Mouse (Mus musculus): ENCODE data around the gene Cntn1.

Gene Cntn1

GRCm38 (mm10) chr15:92134254-92134653 lies 83.3 kb downstream of the Cntn1 start:
- in situ Hi-C loops (cut with MboI; ENCODE audit: unreplicated experiment in 2 of 2), result no loop called here

DNA sequence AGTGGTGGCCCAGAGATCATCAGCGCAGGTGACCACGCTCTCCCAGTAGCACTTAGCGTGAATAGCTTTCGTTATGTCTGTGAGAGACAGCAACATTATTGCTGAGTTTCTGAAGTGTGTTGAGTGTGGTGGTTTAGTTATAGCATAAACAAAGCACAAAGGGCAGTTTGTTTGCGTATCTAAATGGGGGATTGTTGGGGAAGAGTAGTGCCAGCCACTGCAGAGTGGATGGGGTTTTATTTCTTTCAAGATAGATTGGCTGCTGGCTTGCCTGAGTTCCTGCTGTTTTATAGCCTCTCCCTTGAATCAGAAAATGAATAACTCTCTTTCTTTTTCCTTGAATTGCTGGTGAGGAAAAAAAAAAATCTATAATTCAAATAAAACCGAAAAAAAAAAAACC lies 86.1 kb downstream of the Cntn1 start:
- in situ Hi-C loops (cut with MboI; ENCODE audit: unreplicated experiment in 2 of 2), result no loop called here

DNA sequence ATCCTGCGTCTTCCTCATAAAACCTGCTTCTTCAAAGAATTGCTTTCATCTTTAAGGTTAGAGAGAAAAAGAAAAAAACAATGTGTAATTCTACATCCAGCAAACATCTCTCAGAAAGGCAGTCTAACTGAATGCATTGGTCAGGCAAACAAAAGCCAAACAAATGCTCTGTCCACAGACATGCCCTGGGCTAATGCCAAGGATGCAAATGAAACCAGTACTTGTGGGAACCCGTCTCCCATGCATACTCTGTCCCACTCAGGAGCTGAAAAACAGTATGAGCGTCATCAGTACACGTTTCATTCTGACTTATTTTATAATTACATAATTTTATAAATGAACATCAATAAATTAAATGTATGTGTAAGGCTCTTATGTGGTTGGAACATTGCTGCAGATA lies 91.0 kb downstream of the Cntn1 start:
- in situ Hi-C loops (cut with MboI; ENCODE audit: unreplicated experiment in 2 of 2), result no loop called here

- in situ Hi-C loops (cut with MboI; ENCODE audit: unreplicated experiment in 2 of 2), result no loop called here
Observed at GRCm38 (mm10) chr15:92154921-92155320, 104.0 kb downstream of the Cntn1 start.

- in situ Hi-C loops (cut with MboI; ENCODE audit: unreplicated experiment in 2 of 2), result no loop called here
Observed at GRCm38 (mm10) chr15:92160855-92161162, 109.8 kb downstream of the Cntn1 start.

GRCm38 (mm10) chr15:92161163-92162025 lies 110.4 kb downstream of the Cntn1 start:
- in situ Hi-C loops (cut with MboI; ENCODE audit: unreplicated experiment in 2 of 2), result no loop called here

GRCm38 (mm10) chr15:92162835-92163234 lies 111.9 kb downstream of the Cntn1 start:
- in situ Hi-C loops (cut with MboI; ENCODE audit: unreplicated experiment in 2 of 2), result no loop called here

DNA sequence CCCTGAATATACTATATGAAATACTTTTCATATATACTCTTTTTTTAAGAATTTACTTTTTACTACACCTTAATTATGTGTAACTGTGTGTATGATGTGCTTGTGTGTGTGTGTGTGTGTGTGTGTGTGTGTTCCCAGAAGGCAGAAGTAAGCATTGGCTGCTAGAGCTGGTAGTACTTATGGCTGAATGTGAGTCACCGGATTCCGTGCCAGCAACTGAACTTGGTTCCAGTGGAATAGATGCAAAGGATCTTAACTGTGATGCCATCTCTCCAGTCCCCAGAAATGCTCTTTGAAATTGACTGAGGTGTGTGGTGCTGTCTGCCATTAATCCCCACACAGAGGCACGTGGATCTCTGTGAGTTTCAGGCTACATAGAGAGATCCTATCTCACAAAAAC lies 113.2 kb downstream of the Cntn1 start:
- in situ Hi-C loops (cut with MboI; ENCODE audit: unreplicated experiment in 2 of 2), result no loop called here

GRCm38 (mm10) chr15:92166266-92166665 lies 115.3 kb downstream of the Cntn1 start:
- in situ Hi-C loops (cut with MboI; ENCODE audit: unreplicated experiment in 2 of 2), result no loop called here

DNA sequence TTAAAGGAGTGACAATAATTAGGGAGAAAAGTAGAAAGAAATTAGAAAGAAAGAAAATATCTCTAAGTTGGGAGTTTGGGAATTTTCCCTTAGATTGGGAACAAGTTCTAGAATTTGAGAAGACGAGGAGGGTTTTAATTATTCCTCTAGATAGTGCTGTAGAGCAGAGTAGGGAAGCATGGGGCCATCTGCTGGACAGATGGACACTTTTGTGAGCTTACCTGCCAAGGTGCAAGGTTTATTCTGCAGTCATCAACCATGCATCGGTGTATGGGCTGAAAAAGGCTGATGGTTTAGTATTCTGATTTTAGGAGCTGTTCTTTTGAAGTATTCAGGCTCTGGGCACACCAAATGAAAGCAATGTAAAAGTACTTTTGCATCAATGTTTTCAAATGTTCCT lies 124.8 kb downstream of the Cntn1 start:
- in situ Hi-C loops (cut with MboI; ENCODE audit: unreplicated experiment in 2 of 2), result no loop called here

GRCm38 (mm10) chr15:92177413-92177812 lies 126.4 kb downstream of the Cntn1 start:
- in situ Hi-C loops (cut with MboI; ENCODE audit: unreplicated experiment in 2 of 2), result no loop called here

- in situ Hi-C loops (cut with MboI; ENCODE audit: unreplicated experiment in 2 of 2), result no loop called here
Observed at GRCm38 (mm10) chr15:92185484-92185883, 134.5 kb downstream of the Cntn1 start.

- in situ Hi-C loops (cut with MboI; ENCODE audit: unreplicated experiment in 2 of 2), result no loop called here
Observed at GRCm38 (mm10) chr15:92190000-92190399, 139.0 kb downstream of the Cntn1 start.

- in situ Hi-C loops (cut with MboI; ENCODE audit: unreplicated experiment in 2 of 2), result no loop called here
Observed at GRCm38 (mm10) chr15:92200326-92200985, 149.5 kb downstream of the Cntn1 start.

GRCm38 (mm10) chr15:92206695-92207094 lies 155.7 kb downstream of the Cntn1 start:
- in situ Hi-C loops (cut with MboI; ENCODE audit: unreplicated experiment in 2 of 2), result no loop called here

GRCm38 (mm10) chr15:92209778-92210177 lies 158.8 kb downstream of the Cntn1 start:
- in situ Hi-C loops (cut with MboI; ENCODE audit: unreplicated experiment in 2 of 2), result no loop called here

GRCm38 (mm10) chr15:92210486-92211235 lies 159.7 kb downstream of the Cntn1 start:
- in situ Hi-C loops (cut with MboI; ENCODE audit: unreplicated experiment in 2 of 2), result no loop called here

DNA sequence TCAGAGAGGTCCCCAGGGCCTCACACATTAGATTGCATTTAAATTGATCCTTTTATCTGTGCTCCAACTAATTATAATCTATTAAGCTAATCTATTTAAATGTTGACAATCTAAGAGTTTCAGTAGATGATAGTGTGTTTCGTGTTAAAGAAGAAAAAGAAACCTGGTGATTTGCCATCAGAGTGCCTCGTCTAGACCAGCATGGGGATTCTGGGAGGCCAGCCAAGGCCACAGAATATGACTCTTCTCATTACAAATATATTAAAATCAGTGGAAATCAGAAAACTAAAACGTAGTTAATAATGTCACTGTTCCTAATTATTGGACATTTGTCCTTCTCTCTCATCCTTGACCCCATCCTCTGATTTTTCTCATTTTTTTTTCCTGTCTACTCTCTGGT lies 164.9 kb downstream of the Cntn1 start:
- in situ Hi-C loops (cut with MboI; ENCODE audit: unreplicated experiment in 2 of 2), result no loop called here

GRCm38 (mm10) chr15:92221446-92221845 lies 170.5 kb downstream of the Cntn1 start:
- in situ Hi-C loops (cut with MboI; ENCODE audit: unreplicated experiment in 2 of 2), result no loop called here

GRCm38 (mm10) chr15:92231386-92231785 lies 180.4 kb downstream of the Cntn1 start:
- in situ Hi-C loops (cut with MboI; ENCODE audit: unreplicated experiment in 2 of 2), result loop anchor here (5.0 to 25.0 kb wide), 7 partner anchors 444 to 1994 kb away; no protein-coding TSS in a partner anchor

- in situ Hi-C loops (cut with MboI; ENCODE audit: unreplicated experiment in 2 of 2), result loop anchor here (25.0 kb wide), 4 partner anchors 449 to 1999 kb away; no protein-coding TSS in a partner anchor
Observed at GRCm38 (mm10) chr15:92235836-92236235, 184.9 kb downstream of the Cntn1 start.

Data from v-Abl transformed pro-B cells (cell line).